Mouse (Mus musculus) WW6 (cell line): ENCODE results near the gene Cfc1.
"Not testable (repeated sequence)": the region's sequence is repeated elsewhere in the genome, so short reads cannot be mapped to it uniquely, and the experiment has no call there.

ENCODE experiments used
- DNase-seq: peaks from one replicate; pipeline ENCODE4 v3.0.0-alpha.2; 2013; ENCODE audit warnings: low read depth, low spot score

Gene Cfc1

DNA sequence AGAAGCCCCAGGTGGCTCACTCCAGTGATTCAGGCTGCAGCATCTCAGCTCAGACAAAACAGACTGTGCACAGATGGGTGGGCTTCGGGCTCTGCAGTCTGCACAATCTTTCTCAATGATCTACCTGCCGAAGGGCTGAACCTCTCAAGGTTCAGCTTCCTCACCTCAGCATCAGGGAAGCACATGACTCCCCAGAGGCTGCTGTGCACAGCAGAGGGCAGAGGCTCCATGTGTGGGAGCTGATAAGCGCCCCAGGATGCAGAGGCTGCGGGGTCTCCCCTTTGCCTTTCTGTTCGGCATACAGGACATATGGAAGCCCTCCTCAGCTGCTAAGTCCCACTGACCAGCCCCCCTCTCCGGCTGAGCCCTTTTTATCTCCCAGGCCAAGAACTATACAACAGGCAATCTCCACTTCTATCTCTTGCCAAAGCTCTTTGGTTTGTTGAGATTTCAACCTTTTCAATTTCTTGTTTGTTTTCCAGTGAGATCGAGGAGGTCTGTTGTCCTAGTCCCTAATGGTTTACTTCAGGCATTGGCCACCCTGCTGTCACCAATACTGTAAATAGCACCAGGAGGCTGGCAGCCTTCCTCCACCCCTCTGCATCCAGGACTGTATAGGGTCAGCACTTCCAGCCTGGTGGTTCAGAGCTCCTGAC is at the start of gene Cfc1:
Gene Cfc1, plus strand, starts transcription at position 606 of the 656 bp plus-strand sequence.
- not testable (repeated sequence) for DNase-seq

DNA sequence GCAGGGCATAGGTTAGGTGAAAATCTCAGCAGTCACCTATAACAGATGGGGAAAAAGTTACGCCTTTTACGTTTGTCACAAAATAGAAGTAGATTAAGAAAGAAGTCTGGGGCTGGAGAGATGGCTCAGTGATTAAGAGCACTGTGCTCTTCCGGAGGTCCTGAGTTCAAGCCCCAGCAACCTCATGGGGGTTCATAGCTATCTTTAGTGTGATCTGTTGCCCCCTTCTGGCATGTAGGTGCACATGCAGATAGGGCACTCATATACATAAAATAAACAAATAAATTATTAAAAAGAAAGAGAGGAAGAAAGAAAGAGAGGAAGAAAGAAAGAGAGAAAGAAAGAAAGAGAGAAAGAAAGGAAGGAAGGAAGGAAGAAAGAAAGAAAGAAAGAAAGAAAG is 48.1 kb upstream of the Cfc1 start:
- DNase-seq, result no peak

DNA sequence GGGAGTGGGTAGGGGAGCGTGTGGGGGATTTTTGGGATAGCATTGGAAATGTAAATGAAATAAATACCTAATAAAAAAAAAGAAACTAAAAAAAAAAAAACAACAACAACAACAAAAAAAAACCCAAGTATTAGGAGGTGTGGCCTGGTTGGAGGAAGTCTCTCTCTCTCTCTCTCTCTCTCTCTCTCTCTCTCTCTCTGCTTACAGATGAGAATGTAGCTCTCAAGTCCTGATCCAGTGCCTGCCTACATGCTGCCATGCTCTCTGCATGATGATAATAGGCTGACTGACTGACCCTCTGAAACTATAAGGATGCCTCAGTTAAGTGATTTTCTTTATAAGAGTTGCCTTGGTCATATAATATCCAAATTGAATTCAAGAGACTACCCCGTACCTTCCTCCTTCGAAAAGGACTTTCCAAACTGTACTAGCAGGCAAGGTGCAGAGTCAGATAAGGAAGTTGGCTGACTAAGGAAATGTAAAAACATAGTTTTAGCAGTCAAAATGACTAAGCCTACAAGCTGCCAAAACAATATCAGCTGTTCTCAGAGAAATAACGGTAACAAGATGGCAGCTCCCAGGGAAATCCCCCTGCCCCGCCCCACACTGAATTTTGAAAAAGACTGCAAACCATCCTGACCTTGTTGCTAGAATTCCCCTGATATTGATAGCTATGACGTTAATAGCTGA is 45.5 kb upstream of the Cfc1 start:
- DNase-seq, result no peak

DNA sequence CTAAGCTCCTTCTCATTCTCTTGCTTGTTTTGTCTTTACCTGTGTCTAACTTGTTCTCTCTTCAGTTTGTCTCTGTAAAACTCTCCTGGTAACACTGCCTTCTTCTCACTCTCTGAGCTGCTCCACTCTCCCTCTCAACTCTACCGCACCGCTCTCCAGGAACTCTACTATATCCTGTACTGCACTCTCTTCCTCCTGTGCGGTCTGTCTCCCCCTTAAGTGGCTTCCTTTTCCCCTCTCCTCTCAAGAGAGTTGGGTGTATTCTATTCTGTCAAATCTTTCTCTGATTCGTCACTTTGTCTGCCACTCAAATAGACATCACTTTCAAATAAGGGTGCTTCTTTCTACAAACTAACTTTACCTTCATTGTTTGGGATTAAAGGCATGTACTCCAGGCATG is 44.0 kb upstream of the Cfc1 start:
- no peak for DNase-seq

DNA sequence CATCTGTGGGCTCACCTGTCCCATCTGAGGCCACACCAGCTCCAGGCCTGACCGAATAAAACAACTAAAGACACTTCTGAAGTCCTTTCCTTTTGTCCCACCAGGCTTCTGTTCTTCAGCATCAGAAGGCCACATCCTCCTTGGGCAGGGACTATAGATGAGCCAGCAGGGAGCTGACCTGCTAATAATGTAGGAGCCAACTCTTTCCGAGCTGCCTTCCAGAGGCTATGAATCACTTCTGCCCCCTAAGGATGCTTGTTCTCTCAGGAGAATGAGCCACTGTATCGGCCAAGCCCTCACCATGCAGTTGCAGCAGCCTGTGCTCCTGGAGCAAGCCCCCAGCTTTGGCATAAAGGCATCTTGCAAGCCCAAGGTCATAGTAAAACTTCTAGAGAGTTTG is 32.5 kb upstream of the Cfc1 start:
- DNase-seq, result no peak

DNA sequence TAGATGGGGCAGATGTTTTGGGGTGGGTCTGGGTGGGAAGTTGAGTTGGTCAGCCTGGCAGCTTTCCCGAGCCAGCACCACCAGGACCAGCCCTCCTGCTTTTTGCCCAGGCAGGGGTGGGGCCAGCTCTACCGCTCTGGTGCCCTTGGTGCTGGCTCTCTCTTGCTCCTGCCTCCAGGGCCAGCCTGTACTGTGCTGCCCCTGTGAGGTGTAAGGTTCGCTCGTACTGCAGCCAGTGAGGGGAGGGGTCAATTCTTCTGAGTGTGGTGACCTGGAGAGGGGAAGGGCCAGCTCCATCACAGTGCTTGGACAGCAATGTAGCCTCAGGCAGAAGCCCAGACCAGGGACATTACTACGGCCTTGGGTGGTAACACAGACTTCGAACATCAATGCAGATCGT is 30.1 kb upstream of the Cfc1 start:
- no peak for DNase-seq

DNA sequence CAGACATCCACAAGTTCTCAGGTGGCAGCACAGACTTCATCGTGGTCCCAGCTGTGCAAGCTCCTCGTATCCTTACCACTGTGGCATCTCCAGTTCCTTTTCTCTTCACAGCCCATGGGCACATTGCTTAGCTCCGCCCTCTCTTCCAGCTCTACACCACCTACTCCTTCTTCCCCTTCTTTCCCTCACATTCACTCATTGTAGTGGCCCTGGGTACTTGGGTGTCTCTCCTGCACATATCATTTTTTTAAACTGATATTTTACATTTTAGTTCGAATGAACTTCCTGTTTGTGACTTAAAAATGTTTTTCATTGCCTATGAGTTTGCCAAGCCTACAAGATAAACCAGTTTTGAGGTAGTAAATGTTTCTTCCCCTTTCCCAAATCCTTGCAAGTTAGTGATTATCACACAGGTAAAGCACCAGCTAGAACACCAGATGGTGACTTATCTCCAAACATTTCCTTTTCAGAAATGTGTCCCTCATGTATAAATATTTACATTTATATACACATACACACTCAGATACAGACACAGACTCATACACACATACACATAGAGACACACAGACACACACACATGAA is 29.4 kb upstream of the Cfc1 start:
- no peak for DNase-seq

DNA sequence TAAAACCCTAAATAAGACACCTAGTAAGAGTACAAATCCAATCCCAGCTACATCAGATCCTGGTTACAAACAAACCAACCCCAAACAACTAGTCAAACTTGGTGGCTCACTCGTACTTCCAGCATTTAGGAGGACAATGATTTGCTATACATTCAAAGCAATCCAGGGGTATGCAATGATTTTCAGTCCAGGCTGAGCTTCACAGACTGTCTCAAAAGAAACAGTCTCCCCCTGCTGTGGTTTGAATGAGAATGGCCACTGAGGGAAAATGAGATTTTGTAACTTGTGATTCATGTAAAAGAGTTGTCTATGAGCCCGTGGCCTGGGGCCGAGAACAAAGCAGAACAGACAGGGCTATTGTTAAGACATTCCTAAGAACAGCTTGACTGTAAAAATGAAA is 27.5 kb upstream of the Cfc1 start:
- no peak for DNase-seq

DNA sequence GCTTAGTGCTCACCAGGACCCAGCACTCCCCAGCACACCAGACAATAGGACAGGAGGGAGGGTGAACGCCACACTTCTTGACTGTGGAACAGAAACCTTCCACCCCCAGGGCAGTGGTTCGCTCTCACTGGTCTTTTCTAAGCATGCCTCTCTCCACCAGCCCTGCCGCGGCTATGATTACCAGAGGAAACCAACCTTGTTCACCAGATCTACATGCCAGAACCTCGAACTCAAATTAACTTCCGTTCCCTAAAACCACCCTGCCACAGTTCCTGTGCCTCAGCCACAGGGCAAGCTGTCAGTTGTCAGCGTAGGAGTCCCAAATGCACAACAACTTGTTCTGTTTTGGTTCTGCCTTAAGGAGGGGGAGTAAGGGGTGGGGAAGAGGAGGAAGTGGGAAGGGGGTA is 24.9 kb upstream of the Cfc1 start:
- no peak for DNase-seq

DNA sequence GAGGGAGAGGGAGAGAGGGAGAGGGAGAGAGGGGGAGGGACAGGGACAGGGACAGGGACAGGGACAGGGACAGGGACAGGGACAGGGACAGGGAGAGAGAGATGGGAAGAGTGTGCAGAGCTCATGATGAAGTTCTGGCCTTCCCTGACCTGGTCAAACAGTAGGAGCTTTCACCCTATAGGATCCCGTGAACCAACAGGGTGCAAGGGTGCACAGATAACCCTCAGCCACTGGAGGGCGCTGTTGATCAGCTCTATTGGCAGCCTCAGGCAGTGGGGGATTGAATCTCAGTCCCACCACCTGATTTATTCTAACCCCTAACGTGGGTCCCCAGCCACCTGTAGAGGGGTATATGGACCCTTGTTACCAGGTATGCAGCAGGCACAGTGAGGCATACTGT is 24.4 kb upstream of the Cfc1 start:
- peak; percentile 36 for DNase-seq

DNA sequence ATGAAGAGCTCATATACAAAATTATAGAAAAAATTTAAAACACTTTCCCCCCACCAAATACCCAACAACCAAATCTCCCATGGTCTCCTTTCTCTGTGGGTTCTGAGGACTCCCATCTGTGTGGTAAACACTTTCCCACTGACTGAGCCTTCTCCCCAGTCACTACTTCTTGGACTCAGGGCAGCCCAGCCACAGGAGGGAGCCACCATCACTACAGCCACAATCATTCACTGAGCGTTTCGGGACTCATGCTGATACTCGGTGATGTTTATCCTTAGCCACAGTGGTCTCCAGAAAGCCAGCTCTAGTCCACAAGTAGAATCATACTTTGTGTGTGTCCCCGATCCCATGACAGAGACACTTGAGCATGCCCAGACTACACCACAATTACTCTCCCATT is 22.4 kb upstream of the Cfc1 start:
- DNase-seq, result no peak

DNA sequence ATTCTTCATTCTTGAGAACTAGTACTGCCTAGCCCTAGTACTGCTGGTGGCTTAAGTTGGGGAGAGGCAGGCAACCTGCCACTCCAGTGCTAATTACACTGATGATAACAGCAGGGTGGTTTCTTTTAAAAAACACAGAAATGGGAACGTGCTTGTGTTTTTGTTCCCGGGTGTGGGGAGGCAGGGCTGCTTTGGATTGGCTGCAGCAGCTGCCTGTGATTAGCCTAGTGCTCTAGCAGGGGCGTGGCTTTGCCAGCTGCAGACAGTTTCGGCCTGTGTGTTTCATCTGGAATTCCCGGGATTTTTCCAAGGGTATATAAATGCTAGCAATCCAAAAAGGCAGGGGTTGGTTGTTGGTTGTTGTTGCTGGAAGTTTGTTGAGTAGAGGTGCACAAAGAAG is 18.9 kb upstream of the Cfc1 start:
- DNase-seq, result no peak

DNA sequence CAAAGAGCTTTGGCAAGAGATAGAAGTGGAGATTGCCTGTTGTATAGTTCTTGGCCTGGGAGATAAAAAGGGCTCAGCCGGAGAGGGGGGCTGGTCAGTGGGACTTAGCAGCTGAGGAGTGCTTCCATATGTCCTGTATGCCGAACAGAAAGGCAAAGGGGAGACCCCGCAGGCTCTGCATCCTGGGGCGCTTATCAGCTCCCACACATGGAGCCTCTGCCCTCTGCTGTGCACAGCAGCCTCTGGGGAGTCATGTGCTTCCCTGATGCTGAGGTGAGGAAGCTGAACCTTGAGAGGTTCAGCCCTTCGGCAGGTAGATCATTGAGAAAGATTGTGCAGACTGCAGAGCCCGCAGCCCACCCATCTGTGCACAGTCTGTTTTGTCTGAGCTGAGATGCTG is 18.2 kb upstream of the Cfc1 start:
- not testable (repeated sequence) for DNase-seq

DNA sequence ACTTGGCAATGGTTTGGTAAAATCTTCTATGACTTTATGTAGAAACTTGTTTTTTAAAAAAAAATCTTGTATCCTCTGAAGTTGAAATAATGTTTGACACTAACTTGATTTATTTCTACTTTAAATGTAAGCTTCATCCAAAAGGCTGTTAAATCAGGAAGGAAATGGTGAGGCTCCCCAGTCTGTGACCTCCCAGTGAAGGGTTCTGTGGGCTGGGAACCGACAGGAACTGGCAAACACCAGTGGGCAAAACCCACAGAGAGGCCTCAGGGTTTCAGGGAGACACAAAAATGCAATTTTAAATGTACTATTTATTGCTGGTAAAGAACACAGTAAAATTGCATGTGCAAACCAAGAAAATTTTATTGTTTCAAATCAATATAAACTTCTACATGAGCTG is 17.7 kb upstream of the Cfc1 start:
- not testable (repeated sequence) for DNase-seq

DNA sequence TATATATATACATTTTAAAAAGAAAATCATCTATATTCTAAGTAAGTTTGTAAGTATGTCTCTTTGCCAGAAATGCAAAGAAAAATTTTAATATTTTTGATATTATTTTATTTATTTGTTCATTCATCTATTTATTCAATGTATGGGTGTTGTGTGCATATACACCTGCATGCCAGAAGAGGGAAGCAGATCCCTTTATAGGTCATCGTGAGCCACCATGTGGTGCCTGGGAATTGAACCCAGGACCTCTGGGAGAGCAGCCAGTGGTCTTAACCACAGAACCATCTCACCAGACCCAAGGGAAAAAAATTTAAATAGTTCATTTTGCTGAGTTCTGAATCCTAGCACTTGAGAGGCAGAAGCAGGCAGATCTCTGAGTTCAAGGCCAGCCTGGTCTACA is 17.2 kb upstream of the Cfc1 start:
- no peak for DNase-seq

DNA sequence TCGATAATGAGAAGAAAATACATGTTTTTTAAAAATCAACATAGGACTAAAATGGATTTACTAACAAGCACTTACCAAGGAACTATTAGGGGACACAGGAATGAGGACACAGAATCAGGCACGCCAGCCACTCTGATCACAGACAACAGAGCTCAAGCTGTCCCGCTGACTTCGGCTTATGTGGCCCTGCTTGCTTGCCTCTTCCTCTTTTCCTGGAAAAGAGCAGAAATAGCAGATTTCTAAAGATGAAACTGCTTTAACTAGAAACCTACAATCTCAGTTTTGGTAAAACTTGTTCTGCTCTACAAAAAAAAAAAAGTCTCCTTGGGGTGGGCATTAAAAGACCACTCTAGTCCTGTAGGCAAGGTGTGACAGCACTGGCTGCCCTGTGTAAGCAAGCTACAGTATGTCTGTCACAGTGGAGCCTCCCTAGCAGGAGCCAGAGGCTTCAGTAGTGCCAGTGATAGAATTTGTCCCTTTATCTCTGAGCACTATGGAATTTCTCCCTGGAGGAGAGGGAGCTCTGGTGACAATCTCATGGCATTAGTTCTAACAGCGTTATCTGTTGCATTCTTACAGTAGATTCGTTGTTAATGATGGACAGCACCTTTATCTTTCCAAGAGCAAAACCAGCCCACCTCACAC is 13.1 kb upstream of the Cfc1 start:
- DNase-seq, result no peak

DNA sequence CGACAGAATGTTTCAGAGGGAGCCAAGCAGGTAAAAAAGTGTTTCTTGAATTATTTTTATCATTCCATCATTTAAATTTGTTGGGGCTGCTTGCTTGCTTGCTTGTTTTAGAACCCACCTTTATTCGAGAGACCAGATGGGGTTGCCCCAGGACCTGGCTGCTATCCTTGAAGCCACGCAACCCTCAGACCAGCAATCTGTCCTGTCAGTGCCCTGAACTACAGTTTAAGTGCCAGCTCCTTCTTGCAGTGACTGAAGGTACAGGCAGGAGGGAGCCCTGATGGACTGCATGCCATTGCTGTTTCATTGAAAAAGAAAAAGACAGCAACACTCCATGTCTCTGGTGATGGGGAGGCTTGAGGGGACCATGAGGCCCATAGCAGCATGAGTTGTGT is 12.6 kb upstream of the Cfc1 start:
- DNase-seq, result no peak

DNA sequence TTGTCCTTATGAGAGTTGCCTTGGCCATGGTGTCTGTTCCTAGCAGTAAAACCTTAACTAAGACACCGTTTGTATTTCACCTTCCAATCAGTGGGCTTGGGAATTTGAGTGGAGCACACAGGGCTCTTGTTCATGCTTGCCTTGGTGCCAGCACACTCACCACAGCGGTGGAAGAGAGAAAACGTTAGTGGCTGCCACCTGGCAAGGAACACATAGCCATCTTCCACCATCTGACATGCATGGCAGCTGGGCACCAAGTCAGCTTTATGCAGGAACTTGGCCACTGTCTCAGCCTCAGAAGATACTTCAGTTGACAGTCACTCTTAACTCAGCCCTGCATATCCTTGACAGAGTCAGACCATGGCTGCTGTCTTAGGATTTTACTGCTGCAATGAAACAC is 11.8 kb upstream of the Cfc1 start:
- no peak for DNase-seq

DNA sequence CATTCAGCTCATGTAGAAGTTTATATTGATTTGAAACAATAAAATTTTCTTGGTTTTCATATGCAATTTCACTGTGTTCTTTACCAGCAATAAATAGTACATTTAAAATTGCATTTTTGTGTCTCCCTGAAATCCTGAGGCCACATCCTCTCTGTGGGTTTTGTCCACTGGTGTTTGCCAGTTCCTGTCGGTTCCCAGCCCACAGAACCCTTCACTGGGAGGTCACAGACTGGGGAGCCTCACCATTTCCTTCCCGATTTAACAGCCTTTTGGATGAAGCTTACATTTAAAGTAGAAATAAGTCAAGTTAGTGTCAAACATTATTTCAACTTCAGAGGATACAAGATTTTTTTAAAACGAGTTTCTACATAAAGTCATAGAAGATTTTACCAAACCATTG is 874 bp upstream of the Cfc1 start:
- not testable (repeated sequence) for DNase-seq

DNA sequence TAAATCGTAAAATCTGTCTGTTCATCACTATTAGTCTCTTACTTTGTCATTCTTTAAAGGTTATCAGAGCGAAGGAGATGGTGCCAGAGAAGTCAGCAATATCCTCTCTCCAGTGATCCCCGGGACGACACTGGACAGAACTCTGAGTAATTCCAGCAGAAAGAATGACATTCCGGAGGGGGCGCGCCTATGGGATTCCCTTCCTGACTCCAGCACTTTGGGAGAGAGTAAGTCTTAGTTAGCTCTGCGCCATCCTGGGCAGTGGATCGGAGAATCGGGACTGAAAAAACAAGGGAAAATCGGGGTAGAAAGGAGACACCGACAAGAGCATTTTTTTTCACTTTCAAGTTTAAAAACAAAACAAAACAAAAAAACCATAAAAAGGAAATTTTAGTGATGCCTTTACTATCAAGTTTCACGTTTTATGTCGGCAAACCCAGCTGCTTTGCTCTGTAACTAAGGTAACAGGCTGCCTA is 881 bp downstream of the Cfc1 start:
- DNase-seq, result no peak

DNA sequence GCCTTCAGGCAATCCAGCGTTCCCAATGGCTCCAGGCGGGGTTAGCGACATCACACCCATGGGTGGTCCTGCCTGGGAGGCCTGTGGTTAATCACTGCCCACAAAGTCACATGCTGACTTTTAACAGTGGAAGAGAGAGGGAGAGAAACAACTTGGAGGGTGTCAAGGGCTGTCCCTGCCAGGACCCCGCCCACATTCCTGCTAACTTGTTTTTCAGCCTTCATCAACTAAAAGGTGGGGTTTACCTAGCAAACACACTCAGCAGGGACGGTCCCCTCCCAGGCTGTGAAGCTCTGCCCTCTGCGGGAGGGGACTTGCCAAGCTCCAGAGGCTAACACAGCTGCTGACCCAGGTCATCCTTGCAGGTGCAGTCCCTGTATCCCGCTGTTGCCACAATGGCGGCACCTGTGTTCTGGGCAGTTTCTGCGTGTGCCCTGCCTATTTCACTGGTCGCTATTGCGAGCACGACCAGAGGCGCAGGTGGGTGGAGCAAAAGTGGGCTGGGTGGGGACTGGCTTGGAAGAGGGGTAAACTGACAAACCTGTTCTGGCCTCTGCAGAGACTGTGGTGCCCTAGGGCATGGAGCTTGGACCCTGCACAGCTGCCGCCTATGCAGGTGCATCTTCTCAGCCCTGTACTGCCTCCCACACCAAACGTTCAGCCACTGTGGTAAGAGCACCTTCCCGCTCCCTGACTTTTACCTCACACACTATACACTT is 1.5 kb downstream of the Cfc1 start:
- peak; percentile 18 for DNase-seq

DNA sequence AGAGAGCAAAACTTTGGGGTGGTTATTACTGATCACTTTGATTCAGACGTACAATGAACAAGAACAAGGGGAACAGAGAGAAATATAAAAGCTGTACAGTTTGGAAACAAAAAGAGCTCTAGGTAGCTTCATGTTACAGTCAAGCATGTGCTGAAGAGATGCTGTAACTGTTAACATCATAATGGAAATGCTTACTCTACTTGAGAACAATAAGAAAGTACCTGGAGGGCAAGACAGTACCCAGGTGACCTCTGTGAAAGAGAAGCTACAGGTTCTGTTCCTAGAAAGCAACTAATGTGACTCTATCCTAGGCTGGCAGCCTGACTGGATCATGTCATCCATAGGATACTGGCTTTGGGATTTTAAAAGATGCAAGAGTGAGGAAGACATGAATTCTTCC is 11.6 kb downstream of the Cfc1 start:
- no peak for DNase-seq
